Mouse (Mus musculus) midbrain, embryonic 10.5 days (tissue): Measurements from ENCODE around the gene Olfr1247. TPM values are rescaled to one million over a fixed set of nuclear protein-coding genes. Genes with fewer than 3 reads are reported as not detected.
"Not testable (repeated sequence)": the region's sequence is repeated elsewhere in the genome, so short reads cannot be mapped to it uniquely, and the experiment has no call there.

ENCODE experiments used
- DNase-seq: peaks from one replicate; pipeline ENCODE4 v3.0.0-alpha.2; 2017; ENCODE audit warnings: low spot score
- H3K27ac ChIP-seq: fragments of 300-500 bp; sonication (generic); replicated peaks from 2 replicates; pipeline ENCODE4 v1.5.1; 2016; ENCODE audit warnings: mild to moderate bottlenecking
- H3K27me3 ChIP-seq: fragments of 300-500 bp; sonication (generic); 2 replicates; pipeline ENCODE4 v1.6.1; 2016; ENCODE audit warnings: low read depth, mild to moderate bottlenecking; ENCODE audit not compliant: poor library complexity, severe bottlenecking
- H3K36me3 ChIP-seq: fragments of 300-500 bp; sonication (generic); 2 replicates; pipeline ENCODE4 v1.6.1; 2016; ENCODE audit warnings: mild to moderate bottlenecking, moderate library complexity
- H3K4me1 ChIP-seq: fragments of 300-500 bp; sonication (generic); 2 replicates; pipeline ENCODE4 v1.6.1; 2016
- H3K4me3 ChIP-seq: fragments of 300-500 bp; sonication (generic); 2 replicates; pipeline ENCODE4 v1.5.1; 2016; ENCODE audit warnings: mild to moderate bottlenecking, moderate library complexity
- H3K9me3 ChIP-seq: fragments of 300-500 bp; sonication (generic); replicated peaks from 2 replicates; pipeline ENCODE4 v1.6.1; 2016; ENCODE audit warnings: mild to moderate bottlenecking
- WGBS: fragments of 180-500 bp; shearing (Covaris S2); methylation state at CpG from one replicate; pipeline ENCODE4 v1.1.7; 2016; 5-methylcytosine and 5-hydroxymethylcytosine counted together
- polyA plus RNA-seq: library from polyadenylated mRNA; unstranded; fragments of >200 nt; fragmentation: Nextera tagmentation; extraction: Ambion mirVana; gene quantifications from 2 replicates; pipeline ENCODE4 v1.2.1, GENCODE M21; 2016

Gene Olfr1247
- not detected in 2 replicates for polyA plus RNA-seq

- H3K4me1 ChIP-seq: no peaks in the 10 kb centered on the region
- H3K9me3 ChIP-seq: no peaks in the 10 kb centered on the region
- H3K27me3 ChIP-seq: no peaks in the 10 kb centered on the region
- H3K27ac ChIP-seq: no peak within 1 kb of the TSS
- H3K4me3 ChIP-seq: no peak within 1 kb of the TSS
- DNase-seq: no peak
- WGBS: 92% methylated on average over 2 of the region's 2 CpGs
- H3K36me3 ChIP-seq: no peaks in the 10 kb centered on the region
Observed at GRCm38 (mm10) chr2:89614030-89614429, at the start of gene Olfr1247. Olfr1247 (minus strand) TSS chr2:89614130.

- Histone ChIP-seq H3K9me3 (no peaks in the 10 kb centered on the region), H3K27me3 (no peaks in the 10 kb centered on the region), H3K27ac (no peak within 1 kb of the TSS), H3K4me1 (no peaks in the 10 kb centered on the region), H3K36me3 (no peaks in the 10 kb centered on the region), H3K4me3 (no peak within 1 kb of the TSS)
- no peak for DNase-seq
Observed at GRCm38 (mm10) chr2:89661367-89661766, 47.4 kb upstream of the Olfr1247 start, which contains the start of gene Olfr1250. Olfr1250 (minus strand) TSS chr2:89661467.

GRCm38 (mm10) chr2:89634883-89635282, 21.0 kb upstream of the Olfr1247 start, which contains the start of gene Olfr1249:
Olfr1249 (minus strand) TSS chr2:89634983.
- WGBS: 95% methylated on average over 2 of the region's 2 CpGs

GRCm38 (mm10) chr2:89618145-89618544, 4.2 kb upstream of the Olfr1247 start, which contains the start of gene Olfr1248:
Olfr1248 (minus strand) TSS chr2:89618245.
- H3K9me3 ChIP-seq, H3K27me3 ChIP-seq, H3K4me1 ChIP-seq, H3K36me3 ChIP-seq, H3K27ac ChIP-seq, DNase-seq, H3K4me3 ChIP-seq: not testable (repeated sequence)
- 94% methylated on average over 1 of the region's 1 CpGs for WGBS

More at GRCm38 (mm10) chr2:89634883-89635282, 21.0 kb upstream of the Olfr1247 start, which contains the start of gene Olfr1249:
- no peak for DNase-seq
- Histone ChIP-seq H3K9me3 (no peaks in the 10 kb centered on the region), H3K4me1 (no peaks in the 10 kb centered on the region), H3K27ac (no peak within 1 kb of the TSS), H3K27me3 (no peaks in the 10 kb centered on the region), H3K36me3 (no peaks in the 10 kb centered on the region), H3K4me3 (no peak within 1 kb of the TSS)

GRCm38 (mm10) chr2:89593057-89593456, 20.9 kb downstream of the Olfr1247 start, which contains the start of gene Olfr1246:
Olfr1246 (minus strand) TSS chr2:89593157.
- Histone ChIP-seq H3K4me3 (no peak within 1 kb of the TSS), H3K36me3 (no peaks in the 10 kb centered on the region), H3K27me3 (no peaks in the 10 kb centered on the region), H3K9me3 (no peaks in the 10 kb centered on the region), H3K4me1 (no peaks in the 10 kb centered on the region), H3K27ac (no peak within 1 kb of the TSS)
- 86% methylated on average over 2 of the region's 2 CpGs for WGBS
- DNase-seq: no peak

- Histone ChIP-seq H3K27ac (no peak within 1 kb of the TSS), H3K4me1 (no peaks in the 10 kb centered on the region), H3K27me3 (no peaks in the 10 kb centered on the region), H3K9me3 (no peaks in the 10 kb centered on the region), H3K36me3 (no peaks in the 10 kb centered on the region), H3K4me3 (no peak within 1 kb of the TSS)
- WGBS: 98% methylated on average over 1 of the region's 1 CpGs
- no peak for DNase-seq
Observed at GRCm38 (mm10) chr2:89578347-89578746, 35.6 kb downstream of the Olfr1247 start, which contains the start of gene Olfr1245. Olfr1245 (minus strand) TSS chr2:89578447.

- not testable (repeated sequence) for H3K27ac ChIP-seq, H3K27me3 ChIP-seq, H3K9me3 ChIP-seq, DNase-seq, H3K4me1 ChIP-seq, H3K36me3 ChIP-seq, H3K4me3 ChIP-seq
- 74% methylated on average over 2 of the region's 2 CpGs for WGBS
Observed at GRCm38 (mm10) chr2:89562706-89563105, 51.2 kb downstream of the Olfr1247 start.

Other genes with a start within 250 kb of the Olfr1247 start
- gene Olfr1234, start 249.3 kb downstream of the Olfr1247 start, polyA plus RNA-seq: not detected in 2 replicates
- not detected in 2 replicates for gene Olfr1238, start 204.5 kb downstream of the Olfr1247 start, polyA plus RNA-seq
- gene Olfr1239, start 193.7 kb downstream of the Olfr1247 start, polyA plus RNA-seq: not detected in 2 replicates
- gene Olfr1240, start 171.1 kb downstream of the Olfr1247 start, polyA plus RNA-seq: not detected in 2 replicates
- not detected in 2 replicates for gene Olfr1241, start 127.0 kb downstream of the Olfr1247 start, polyA plus RNA-seq
- not detected in 2 replicates for gene Olfr1242, start 115.8 kb downstream of the Olfr1247 start, polyA plus RNA-seq
- gene Olfr1243, start 82.6 kb downstream of the Olfr1247 start, polyA plus RNA-seq: not detected in 2 replicates
- gene Olfr1245, start 35.7 kb downstream of the Olfr1247 start, polyA plus RNA-seq: not detected in 2 replicates
- gene Olfr1246, start 21.0 kb downstream of the Olfr1247 start, polyA plus RNA-seq: not detected in 2 replicates
- gene Olfr1248, start 4.1 kb upstream of the Olfr1247 start, polyA plus RNA-seq: not detected in 2 replicates
- gene Olfr1249, start 20.9 kb upstream of the Olfr1247 start, polyA plus RNA-seq: not detected in 2 replicates
- gene Olfr1250, start 47.3 kb upstream of the Olfr1247 start, polyA plus RNA-seq: not detected in 2 replicates
- gene Olfr1251, start 57.8 kb upstream of the Olfr1247 start, polyA plus RNA-seq: not detected in 2 replicates
- not detected in 2 replicates for gene Olfr1252, start 110.9 kb upstream of the Olfr1247 start, polyA plus RNA-seq
- gene Olfr1253, start 143.0 kb upstream of the Olfr1247 start, polyA plus RNA-seq: not detected in 2 replicates
- not detected in 2 replicates for gene Olfr1254, start 179.5 kb upstream of the Olfr1247 start, polyA plus RNA-seq
- not detected in 2 replicates for gene Olfr1255, start 197.9 kb upstream of the Olfr1247 start, polyA plus RNA-seq
- not detected in 2 replicates for gene Olfr1256, start 227.4 kb upstream of the Olfr1247 start, polyA plus RNA-seq
- not detected in 2 replicates for gene Olfr48, start 234.1 kb upstream of the Olfr1247 start, polyA plus RNA-seq